Mouse (Mus musculus) layer of hippocampus, postnatal 10 days (tissue): ENCODE results near the gene Wfdc2. TPM values are rescaled to one million over a fixed set of nuclear protein-coding genes. Genes with fewer than 3 reads are reported as not detected.

ENCODE experiments used
- DNase-seq, 2 experiments: peaks; one replicate each; pipeline ENCODE4 v3.0.0; 2021; ENCODE audit warnings: low spot score in 2 of 2
- total RNA-seq, 2 experiments: library from RNA; stranded (reverse); gene quantifications; 2 replicates each; pipeline ENCODE4 v1.2.3; 2021

Gene Wfdc2
- total RNA-seq, 2 experiments from 2014 or later = 0.73 TPM; not detected in 1

- no peak for DNase-seq
These were observed 53.2 kb downstream of the Wfdc2 start for GRCm38 (mm10) chr2:164615386-164615785.

Other genes starting within 250 kb of the Wfdc2 start
- not detected for gene Svs6, start 245.7 kb upstream of the Wfdc2 start, total RNA-seq
- gene Svs5, start 229.7 kb upstream of the Wfdc2 start, total RNA-seq = not detected
- gene Slpi, start 173.3 kb upstream of the Wfdc2 start, total RNA-seq = 1 to 10 TPM; 1.0 to 1.4 TPM
- under 1 TPM; 0.38 to 0.48 TPM for gene Rbpjl, start 159.3 kb upstream of the Wfdc2 start, total RNA-seq
- gene Matn4, start 157.3 kb upstream of the Wfdc2 start, total RNA-seq = 10 to 100 TPM; 20.4 to 25.9 TPM
- gene Sdc4, start 118.5 kb upstream of the Wfdc2 start, total RNA-seq = 10 to 100 TPM; 74.2 to 83.4 TPM
- 10 to 100 TPM; 43.9 to 45.8 TPM for gene Sys1, start 105.4 kb upstream of the Wfdc2 start, total RNA-seq
- 10 to 100 TPM in 1 of 2 experiments, 1 to 10 TPM in 1; 4.1 to 17.9 TPM for gene Gm20458, start 101.4 kb upstream of the Wfdc2 start, total RNA-seq
- not detected for gene Trp53tg5, start 88.7 kb upstream of the Wfdc2 start, total RNA-seq
- gene Dbndd2, start 76.3 kb upstream of the Wfdc2 start, total RNA-seq = 10 to 100 TPM; 58.9 to 61.0 TPM
- gene Pigt, start 64.9 kb upstream of the Wfdc2 start, total RNA-seq = 100 to 1,000 TPM; 106 to 109 TPM
- not detected for gene Spint3, start 11.0 kb downstream of the Wfdc2 start, total RNA-seq
- gene Wfdc6a, start 23.0 kb downstream of the Wfdc2 start, total RNA-seq = 1 to 10 TPM in 1 of 2 experiments, under 1 TPM in 1; 0.78 to 2.2 TPM
- not detected for gene Eppin, start 31.2 kb downstream of the Wfdc2 start, total RNA-seq
- not detected for gene Wfdc6b, start 51.1 kb downstream of the Wfdc2 start, total RNA-seq
- not detected for gene Wfdc8, start 51.2 kb downstream of the Wfdc2 start, total RNA-seq
- gene Wfdc16, start 76.4 kb downstream of the Wfdc2 start, total RNA-seq = not detected
- not detected for gene Wfdc10, start 93.6 kb downstream of the Wfdc2 start, total RNA-seq
- gene Wfdc9, start 94.2 kb downstream of the Wfdc2 start, total RNA-seq = not detected
- gene Wfdc11, start 111.7 kb downstream of the Wfdc2 start, total RNA-seq = not detected
- not detected for gene Wfdc13, start 122.7 kb downstream of the Wfdc2 start, total RNA-seq
- not detected for gene Spint4, start 136.1 kb downstream of the Wfdc2 start, total RNA-seq
- gene Spint5, start 152.9 kb downstream of the Wfdc2 start, total RNA-seq = not detected
- gene Wfdc3, start 183.5 kb downstream of the Wfdc2 start, total RNA-seq = 1 to 10 TPM in 1 of 2 experiments, under 1 TPM in 1; 0.87 to 1.4 TPM
- 10 to 100 TPM; 41.9 to 46.0 TPM for gene Dnttip1, start 183.6 kb downstream of the Wfdc2 start, total RNA-seq
- 1 to 10 TPM; 6.9 to 8.3 TPM for gene Ube2c, start 207.5 kb downstream of the Wfdc2 start, total RNA-seq
- not detected for gene Tnnc2, start 217.6 kb downstream of the Wfdc2 start, total RNA-seq
- 10 to 100 TPM; 41.3 to 43.6 TPM for gene Snx21, start 223.4 kb downstream of the Wfdc2 start, total RNA-seq
- 10 to 100 TPM; 24.1 to 28.6 TPM for gene Acot8, start 242.5 kb downstream of the Wfdc2 start, total RNA-seq
- gene Zswim3, start 242.7 kb downstream of the Wfdc2 start, total RNA-seq = 1 to 10 TPM; 8.9 to 9.4 TPM